Mouse (Mus musculus): ENCODE results near the gene Alms1.

DNA sequence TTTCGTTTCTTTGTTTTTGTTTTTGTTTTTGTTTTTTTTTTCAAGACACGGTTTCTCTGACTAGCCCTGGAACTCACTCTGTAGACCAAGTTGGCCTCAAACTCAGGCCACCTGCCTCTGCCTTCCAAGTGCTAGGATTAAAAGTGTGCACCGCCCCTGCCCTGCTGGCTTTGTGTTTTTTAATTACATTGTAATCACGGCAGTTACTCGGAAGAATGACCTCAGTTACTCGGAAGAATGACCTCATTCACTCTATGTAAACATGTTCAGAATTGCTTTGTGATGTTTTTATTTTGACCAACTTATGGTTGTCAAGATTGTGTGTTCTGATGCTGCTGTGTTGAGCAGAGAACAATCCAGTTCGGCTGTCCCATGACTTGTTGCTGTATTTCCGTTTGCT is 45.8 kb downstream of the Alms1 start:
- TF ChIP-seq CTCF (IDR thresholded peaks at IDR 0.05; ENCODE audit: insufficient read depth, low read length) (no peak), POLR2A (IDR thresholded peaks at IDR 0.05; ENCODE audit: borderline replicate concordance, extremely low read depth, low read depth, low read length) (no peak)

Data from lung, adult 2 months (tissue).